Mouse (Mus musculus): ENCODE results near the gene Rasgrf2.

- TF ChIP-seq CTCF (IDR thresholded peaks at IDR 0.05; ENCODE audit: control insufficient read depth, insufficient read depth, low read length): no peak
- TF ChIP-seq POLR2A (IDR thresholded peaks at IDR 0.05; ENCODE audit: borderline replicate concordance, control insufficient read depth, low read depth, low read length): no peak
Measured at GRCm38 (mm10) chr13:92041584-92042563, 89.6 kb downstream of the Rasgrf2 start.

All from bone marrow, adult 2 months (tissue).